Mouse (Mus musculus): ENCODE results near the gene Os9. TPM values are rescaled to one million over a fixed set of nuclear protein-coding genes. Genes with fewer than 3 reads are reported as not detected.
A peak's percentile ranks its signal among the peaks of the same experiment; 100 is the strongest.
"Not testable (repeated sequence)": the region's sequence is repeated elsewhere in the genome, so short reads cannot be mapped to it uniquely, and the experiment has no call there.

Gene Os9
- total RNA-seq, 1 experiment from 2014 or later, result 262 TPM

GRCm38 (mm10) chr10:127151233-127151632 is 30.3 kb upstream of the Os9 start:
- not testable (repeated sequence) for ATAC-seq (replicated peaks; ENCODE audit: insufficient number of reproducible peaks, low FRiP score, low TSS enrichment, poor library complexity, severe bottlenecking)

- ATAC-seq (replicated peaks; ENCODE audit: insufficient number of reproducible peaks, low FRiP score, low TSS enrichment, poor library complexity, severe bottlenecking), result no peak; the same call in 1 of the 2 replicates
These were observed 29.5 kb upstream of the Os9 start for GRCm38 (mm10) chr10:127150471-127150872.

- no peak for ATAC-seq (replicated peaks; ENCODE audit: insufficient number of reproducible peaks, low FRiP score, low TSS enrichment, poor library complexity, severe bottlenecking)
These were observed 26.2 kb upstream of the Os9 start for GRCm38 (mm10) chr10:127147135-127147534.

- no peak for ATAC-seq (replicated peaks; ENCODE audit: insufficient number of reproducible peaks, low FRiP score, low TSS enrichment, poor library complexity, severe bottlenecking)
These were observed 24.4 kb upstream of the Os9 start for GRCm38 (mm10) chr10:127145303-127145702.

GRCm38 (mm10) chr10:127144536-127144935 is 23.6 kb upstream of the Os9 start:
- ATAC-seq (replicated peaks; ENCODE audit: insufficient number of reproducible peaks, low FRiP score, low TSS enrichment, poor library complexity, severe bottlenecking), result no peak

GRCm38 (mm10) chr10:127143228-127143627 is 22.3 kb upstream of the Os9 start:
- no peak for ATAC-seq (replicated peaks; ENCODE audit: insufficient number of reproducible peaks, low FRiP score, low TSS enrichment, poor library complexity, severe bottlenecking)

- ATAC-seq (replicated peaks; ENCODE audit: insufficient number of reproducible peaks, low FRiP score, low TSS enrichment, poor library complexity, severe bottlenecking), result peak; percentile 33
These were observed 20.6 kb upstream of the Os9 start for GRCm38 (mm10) chr10:127141500-127141899.

GRCm38 (mm10) chr10:127140971-127141370 is 20.0 kb upstream of the Os9 start:
- ATAC-seq (replicated peaks; ENCODE audit: insufficient number of reproducible peaks, low FRiP score, low TSS enrichment, poor library complexity, severe bottlenecking), result no peak

- ATAC-seq (replicated peaks; ENCODE audit: insufficient number of reproducible peaks, low FRiP score, low TSS enrichment, poor library complexity, severe bottlenecking), result no peak; the same call in 1 of the 2 replicates
These were observed 17.6 kb upstream of the Os9 start for GRCm38 (mm10) chr10:127138328-127139141.

GRCm38 (mm10) chr10:127137896-127138295 is 17.0 kb upstream of the Os9 start:
- ATAC-seq (replicated peaks; ENCODE audit: insufficient number of reproducible peaks, low FRiP score, low TSS enrichment, poor library complexity, severe bottlenecking), result no peak

GRCm38 (mm10) chr10:127136510-127136909 is 15.6 kb upstream of the Os9 start:
- peak; percentile 78 for ATAC-seq (replicated peaks; ENCODE audit: insufficient number of reproducible peaks, low FRiP score, low TSS enrichment, poor library complexity, severe bottlenecking)

- ATAC-seq (replicated peaks; ENCODE audit: insufficient number of reproducible peaks, low FRiP score, low TSS enrichment, poor library complexity, severe bottlenecking), result 0 out of 2 replicates have a peak, but pooled peaks have one; percentile 27
These were observed 14.3 kb upstream of the Os9 start for GRCm38 (mm10) chr10:127135118-127135836.

GRCm38 (mm10) chr10:127134394-127135035 is 13.6 kb upstream of the Os9 start:
- ATAC-seq (replicated peaks; ENCODE audit: insufficient number of reproducible peaks, low FRiP score, low TSS enrichment, poor library complexity, severe bottlenecking), result not testable (repeated sequence)

- ATAC-seq (replicated peaks; ENCODE audit: insufficient number of reproducible peaks, low FRiP score, low TSS enrichment, poor library complexity, severe bottlenecking), result no peak
These were observed 11.5 kb upstream of the Os9 start for GRCm38 (mm10) chr10:127132469-127132868.

- no peak for ATAC-seq (replicated peaks; ENCODE audit: insufficient number of reproducible peaks, low FRiP score, low TSS enrichment, poor library complexity, severe bottlenecking)
These were observed 8.5 kb upstream of the Os9 start for GRCm38 (mm10) chr10:127129431-127129830.

GRCm38 (mm10) chr10:127127711-127128279 is 6.9 kb upstream of the Os9 start:
- no peak for ATAC-seq (replicated peaks; ENCODE audit: insufficient number of reproducible peaks, low FRiP score, low TSS enrichment, poor library complexity, severe bottlenecking)

- peak; percentile 25 for ATAC-seq (replicated peaks; ENCODE audit: insufficient number of reproducible peaks, low FRiP score, low TSS enrichment, poor library complexity, severe bottlenecking)
These were observed 5.6 kb upstream of the Os9 start for GRCm38 (mm10) chr10:127126579-127126978.

- peak; percentile 52 for ATAC-seq (replicated peaks; ENCODE audit: insufficient number of reproducible peaks, low FRiP score, low TSS enrichment, poor library complexity, severe bottlenecking)
These were observed 4.5 kb upstream of the Os9 start for GRCm38 (mm10) chr10:127125210-127126001.
